In genomic region chr11:97662207-97662892, GRCm38 (mm10) we compare ENCODE assay signal across 7 mouse cellular contexts. TPM values are rescaled to one million over a fixed set of nuclear protein-coding genes. Genes with fewer than 3 reads are reported as not detected.
DNase-seq lines count a peak whose midpoint lies in the region; ATAC-seq and TF ChIP-seq lines count a peak whose summit lies in the region.

No protein-coding gene starts in this region.

- in situ Hi-C loops in ES-E14 (cut with MboI; ENCODE audit: low sequenced_read_pairs in 2 of 2, unreplicated experiment in 2 of 2): no loop called here

- H3K79me2 ChIP-seq in C2C12 (ENCODE audit: control insufficient read depth, insufficient read depth): peaks cover 55% of the 10 kb centered on the region

- ATAC-seq in forebrain, embryonic 16.5 days: no peak
- ATAC-seq in lung, postnatal 0 days: peak; percentile 40
- no peak for ATAC-seq in stomach, embryonic 16.5 days (ENCODE audit: insufficient read depth, low FRiP score)

- TF ChIP-seq EP300 in lung, postnatal 0 days (IDR thresholded peaks at IDR 0.05): peak; percentile 34; the same call in 1 of the 2 replicates

- peaks cover 25% of the 10 kb centered on the region for H3K79me3 ChIP-seq in C2C12 (ENCODE audit: low read depth)

- no peaks in the 10 kb centered on the region for H3K9me3 ChIP-seq in ES-E14 (ENCODE audit: control insufficient read depth, insufficient read depth, low read depth, low read length)
- H3K9me3 ChIP-seq in forebrain, embryonic 16.5 days (ENCODE audit: control insufficient read depth, low read length): no peaks in the 10 kb centered on the region
- H3K9me3 ChIP-seq in lung, postnatal 0 days (ENCODE audit: low read length): no peaks in the 10 kb centered on the region
- no peaks in the 10 kb centered on the region for H3K9me3 ChIP-seq in stomach, embryonic 16.5 days (replicated peaks; ENCODE audit: control insufficient read depth, low read length)

- peak overlapping the region; percentile 100 for H3K27ac ChIP-seq in ES-E14 (ENCODE audit: insufficient read depth, low read depth, low read length, poor library complexity, severe bottlenecking)
- H3K27ac ChIP-seq in forebrain, embryonic 16.5 days (ENCODE audit: low read length): no peak overlapping the region
- H3K27ac ChIP-seq in lung, postnatal 0 days (ENCODE audit: low read length): peak overlapping the region; percentile 94
- peak overlapping the region; percentile 94 for H3K27ac ChIP-seq in stomach, embryonic 16.5 days (ENCODE audit: low read length)

- H3K4me1 ChIP-seq in ES-E14 (ENCODE audit: control insufficient read depth in 2 of 2, insufficient read depth in 2 of 2, low read length in 2 of 2, poor library complexity in 1 of 2): peaks cover 6 to 14% of the 10 kb centered on the region in 2 experiments; a peak in 2 of 4 replicates
- H3K4me1 ChIP-seq in forebrain, embryonic 16.5 days (replicated peaks; ENCODE audit: control insufficient read depth, insufficient read depth, low read length): peaks cover 42% of the 10 kb centered on the region
- peaks cover 22% of the 10 kb centered on the region for H3K4me1 ChIP-seq in lung, postnatal 0 days (ENCODE audit: insufficient read depth, low read depth, low read length)
- H3K4me1 ChIP-seq in stomach, embryonic 16.5 days (ENCODE audit: control insufficient read depth, insufficient read depth, low read length): peaks cover 31% of the 10 kb centered on the region

- H3K4me3 ChIP-seq in C2C12 (ENCODE audit: insufficient read depth, poor library complexity, severe bottlenecking) (peak overlapping the region; percentile 57), ES-E14 (ENCODE audit: insufficient read depth in 1 of 2, low read depth in 1 of 2, low read length in 2 of 2, poor library complexity in 1 of 2, severe bottlenecking in 1 of 2) (peak overlapping the region; percentile 53 to 91)
- peak overlapping the region; percentile 84 for H3K4me3 ChIP-seq in forebrain, embryonic 16.5 days (replicated peaks; ENCODE audit: low read length)
- H3K4me3 ChIP-seq in lung, postnatal 0 days (ENCODE audit: low read depth, low read length): peak overlapping the region; percentile 86
- peak overlapping the region; percentile 86 for H3K4me3 ChIP-seq in stomach, embryonic 16.5 days (replicated peaks; ENCODE audit: low read length)

- peaks cover 19% of the 10 kb centered on the region for H3K36me3 ChIP-seq in C2C12 (ENCODE audit: control insufficient read depth, insufficient read depth)
- H3K36me3 ChIP-seq in ES-E14 (ENCODE audit: control insufficient read depth, insufficient read depth, low read length, poor library complexity, severe bottlenecking): peaks cover 18% of the 10 kb centered on the region
- peaks cover 3% of the 10 kb centered on the region; the same call in 1 of the 2 replicates for H3K36me3 ChIP-seq in forebrain, embryonic 16.5 days (ENCODE audit: control insufficient read depth, insufficient read depth)
- no peaks in the 10 kb centered on the region for H3K36me3 ChIP-seq in lung, postnatal 0 days (ENCODE audit: insufficient read depth, low read length)
- peaks cover 14% of the 10 kb centered on the region for H3K36me3 ChIP-seq in stomach, embryonic 16.5 days (ENCODE audit: control insufficient read depth, insufficient read depth, low read length)

- peak; percentile 100 for DNase-seq in ES-E14 (ENCODE audit: low read depth, low spot score)
- DNase-seq in kidney, adult 18-20 months: peak; percentile 77
- DNase-seq in lung, postnatal 0 days (ENCODE audit: low spot score): peak; percentile 89
- no peak for DNase-seq in retina, embryonic 14.5 days (ENCODE audit: low spot score)

- H3K9ac ChIP-seq in ES-E14 (ENCODE audit: insufficient read depth, low read depth, low read length, poor library complexity, severe bottlenecking): peak overlapping the region; percentile 96
- peak overlapping the region; percentile 82; the same call in 1 of the 2 replicates for H3K9ac ChIP-seq in forebrain, embryonic 16.5 days (replicated peaks; ENCODE audit: low read depth, low read length)
- peak overlapping the region; percentile 63 for H3K9ac ChIP-seq in lung, postnatal 0 days (replicated peaks; ENCODE audit: low read depth)
- H3K9ac ChIP-seq in stomach, embryonic 16.5 days (ENCODE audit: low read length): peak overlapping the region; percentile 92

- no peaks in the 10 kb centered on the region for H3K27me3 ChIP-seq in C2C12 (ENCODE audit: control insufficient read depth, insufficient read depth, insufficient read length)
- H3K27me3 ChIP-seq in forebrain, embryonic 16.5 days (replicated peaks; ENCODE audit: control insufficient read depth, insufficient read depth, low read length): peaks cover 19% of the 10 kb centered on the region
- H3K27me3 ChIP-seq in lung, postnatal 0 days (replicated peaks; ENCODE audit: insufficient read depth, low read length): 0 out of 2 replicates have a peak, but pooled peaks cover 5% of the 10 kb centered on the region
- no peaks in the 10 kb centered on the region for H3K27me3 ChIP-seq in stomach, embryonic 16.5 days (ENCODE audit: control insufficient read depth, insufficient read depth, low read length)

- no peak for TF ChIP-seq CTCF in C2C12 (IDR thresholded peaks at IDR 0.05; ENCODE audit: control insufficient read depth, insufficient read depth, insufficient read length)
- no peak for TF ChIP-seq CTCF in lung, postnatal 0 days (IDR thresholded peaks at IDR 0.05)

- H3ac ChIP-seq in C2C12 (ENCODE audit: control insufficient read depth, insufficient read length, low read depth): peak overlapping the region; percentile 27

- H3K4me2 ChIP-seq in forebrain, embryonic 16.5 days (ENCODE audit: low read length): peak overlapping the region; percentile 54
- H3K4me2 ChIP-seq in lung, postnatal 0 days (replicated peaks; ENCODE audit: low read depth, low read length): peak overlapping the region; percentile 81
- H3K4me2 ChIP-seq in stomach, embryonic 16.5 days (ENCODE audit: low read depth, low read length): peak overlapping the region; percentile 94

- 3% methylated on average over 21 of the region's 21 CpGs for WGBS in forebrain, embryonic 16.5 days
- 2% methylated on average over 21 of the region's 21 CpGs for WGBS in lung, postnatal 0 days
- 3% methylated on average over 21 of the region's 21 CpGs for WGBS in stomach, embryonic 16.5 days

TF ChIP-seq in C2C12, 6 proteins besides CTCF, POLR2A, EP300 and RAD21:
- no peak for TF ChIP-seq MYOD1 (IDR thresholded peaks at IDR 0.05; ENCODE audit: control insufficient read depth, insufficient read length, low read depth)
- TF ChIP-seq CEBPB (IDR thresholded peaks at IDR 0.05; ENCODE audit: low read depth): no peak
- TF ChIP-seq USF1 (IDR thresholded peaks at IDR 0.05; ENCODE audit: low read depth): no peak
- TF ChIP-seq MAX (IDR thresholded peaks at IDR 0.05): no peak
- no peak for TF ChIP-seq MYOG (IDR thresholded peaks at IDR 0.05; ENCODE audit: control insufficient read depth, extremely low read depth, insufficient read length)
- TF ChIP-seq FOSL1 (IDR thresholded peaks at IDR 0.05; ENCODE audit: insufficient read depth, low read length, poor library complexity, severe bottlenecking): no peak

TF ChIP-seq in ES-E14, 5 proteins besides CTCF, POLR2A, EP300 and RAD21:
- peak; percentile 58; the same call in 1 of the 2 replicates for TF ChIP-seq ZNF384 (IDR thresholded peaks at IDR 0.05; ENCODE audit: low read depth, low read length)
- peak; percentile 61; the same call in 1 of the 2 replicates for TF ChIP-seq HCFC1 (IDR thresholded peaks at IDR 0.05; ENCODE audit: borderline replicate concordance, insufficient read depth, low read length)
- TF ChIP-seq CHD2 (IDR thresholded peaks at IDR 0.05; ENCODE audit: low read depth, low read length): peak; percentile 78
- no peak for TF ChIP-seq MAFK (IDR thresholded peaks at IDR 0.05; ENCODE audit: insufficient read depth, low read depth, low read length)
- TF ChIP-seq ZC3H11A (IDR thresholded peaks at IDR 0.05; ENCODE audit: borderline replicate concordance, low read depth, low read length): 0 out of 2 replicates have a peak, but pooled peaks have one; percentile 27

RNA-seq across cellular contexts. Expression of gene Mllt6, which starts 0.9 kb away (rescaled TPM):
- polyA plus RNA-seq in C2C12 (2012; fragmentation: generic; extraction: Trizol): 12.5 TPM
- 113 and 142 TPM in 2 replicates for total RNA-seq in ES-E14 (2012; rRNA removed)
- 4.2 and 5.1 TPM in 2 replicates for polyA plus RNA-seq in forebrain, embryonic 16.5 days (2015; fragmentation: Nextera tagmentation; extraction: Ambion mirVana)
- polyA plus RNA-seq in lung, postnatal 0 days (2015; fragmentation: Nextera tagmentation; extraction: Ambion mirVana): 3.0 and 3.5 TPM in 2 replicates
- polyA plus RNA-seq in stomach, embryonic 16.5 days (2015; fragmentation: Nextera tagmentation; extraction: Ambion mirVana): 1.9 and 2.5 TPM in 2 replicates

RNA-seq across cellular contexts. Expression of gene Cisd3, which starts 23.3 kb away (rescaled TPM):
- polyA plus RNA-seq in C2C12 (2012; fragmentation: generic; extraction: Trizol): 110 TPM
- total RNA-seq in ES-E14 (2012; rRNA removed): 49.9 and 66.0 TPM in 2 replicates
- polyA plus RNA-seq in forebrain, embryonic 16.5 days (2015; fragmentation: Nextera tagmentation; extraction: Ambion mirVana): 14.6 and 15.4 TPM in 2 replicates
- polyA plus RNA-seq in lung, postnatal 0 days (2015; fragmentation: Nextera tagmentation; extraction: Ambion mirVana): 59.1 and 63.8 TPM in 2 replicates
- polyA plus RNA-seq in stomach, embryonic 16.5 days (2015; fragmentation: Nextera tagmentation; extraction: Ambion mirVana): 34.2 and 35.1 TPM in 2 replicates

RNA-seq across cellular contexts. Expression of gene Epop, which starts 32.8 kb away (rescaled TPM):
- 15.9 TPM for polyA plus RNA-seq in C2C12 (2012; fragmentation: generic; extraction: Trizol)
- 100 and 109 TPM in 2 replicates for total RNA-seq in ES-E14 (2012; rRNA removed)
- 2.1 and 2.6 TPM in 2 replicates for polyA plus RNA-seq in forebrain, embryonic 16.5 days (2015; fragmentation: Nextera tagmentation; extraction: Ambion mirVana)
- 3.5 and 4.1 TPM in 2 replicates for polyA plus RNA-seq in lung, postnatal 0 days (2015; fragmentation: Nextera tagmentation; extraction: Ambion mirVana)
- 0.41 and 0.77 TPM in 2 replicates for polyA plus RNA-seq in stomach, embryonic 16.5 days (2015; fragmentation: Nextera tagmentation; extraction: Ambion mirVana)

RNA-seq across cellular contexts. Expression of gene Pcgf2, which starts 37.9 kb away (rescaled TPM):
- polyA plus RNA-seq in C2C12 (2012; fragmentation: generic; extraction: Trizol): 29.2 TPM
- total RNA-seq in ES-E14 (2012; rRNA removed): 20.1 and 28.4 TPM in 2 replicates
- polyA plus RNA-seq in forebrain, embryonic 16.5 days (2015; fragmentation: Nextera tagmentation; extraction: Ambion mirVana): 14.8 and 19.8 TPM in 2 replicates
- polyA plus RNA-seq in lung, postnatal 0 days (2015; fragmentation: Nextera tagmentation; extraction: Ambion mirVana): 10.5 TPM in 2 replicates
- 8.9 and 9.4 TPM in 2 replicates for polyA plus RNA-seq in stomach, embryonic 16.5 days (2015; fragmentation: Nextera tagmentation; extraction: Ambion mirVana)

RNA-seq across cellular contexts. Expression of gene Psmb3, which starts 40.8 kb away (rescaled TPM):
- polyA plus RNA-seq in C2C12 (2012; fragmentation: generic; extraction: Trizol): 690 TPM
- 522 and 677 TPM in 2 replicates for total RNA-seq in ES-E14 (2012; rRNA removed)
- 403 and 431 TPM in 2 replicates for polyA plus RNA-seq in forebrain, embryonic 16.5 days (2015; fragmentation: Nextera tagmentation; extraction: Ambion mirVana)
- polyA plus RNA-seq in lung, postnatal 0 days (2015; fragmentation: Nextera tagmentation; extraction: Ambion mirVana): 350 and 419 TPM in 2 replicates
- polyA plus RNA-seq in stomach, embryonic 16.5 days (2015; fragmentation: Nextera tagmentation; extraction: Ambion mirVana): 363 and 373 TPM in 2 replicates
